Mouse (Mus musculus): ENCODE data around the gene Sdhaf2. TPM values are rescaled to one million over a fixed set of nuclear protein-coding genes. Genes with fewer than 3 reads are reported as not detected.

Sdhaf2 gene
- polyA plus RNA-seq (2014; fragmentation: Illumina TruSeq; extraction: RNeasy Lipid Tissue Mini Kit (QIAGEN cat#74804); ENCODE audit: low read depth, low replicate concordance): 31.7 TPM

GRCm38 (mm10) chr19:10525910-10526309, at the start of gene Sdhaf2:
Sdhaf2 (minus strand) TSS chr19:10526142.

GRCm38 (mm10) chr19:10555624-10556510, 29.9 kb upstream of the Sdhaf2 start, which contains the start of gene Tmem216:
Tmem216 (minus strand) TSS chr19:10556238.

GRCm38 (mm10) chr19:10525106-10525901, 638 bp downstream of the Sdhaf2 start, which contains the start of gene Cpsf7:
Cpsf7 (plus strand) TSS chr19:10525266.

GRCm38 (mm10) chr19:10482703-10483102, 43.2 kb downstream of the Sdhaf2 start, which contains the start of gene Ppp1r32:
Ppp1r32 (minus strand) TSS chr19:10482928.

GRCm38 (mm10) chr19:10456752-10457483, 69.0 kb downstream of the Sdhaf2 start, which contains the start of gene Lrrc10b:
Lrrc10b (minus strand) TSS chr19:10457473.

Other genes starting within 250 kb of the Sdhaf2 start
- gene Dagla, start 221.3 kb downstream of the Sdhaf2 start, polyA plus RNA-seq (2014; fragmentation: Illumina TruSeq; extraction: RNeasy Lipid Tissue Mini Kit (QIAGEN cat#74804); ENCODE audit: low read depth, low replicate concordance): 0.04 TPM
- gene Syt7, start 137.1 kb downstream of the Sdhaf2 start, polyA plus RNA-seq (2014; fragmentation: Illumina TruSeq; extraction: RNeasy Lipid Tissue Mini Kit (QIAGEN cat#74804); ENCODE audit: low read depth, low replicate concordance): 3.8 TPM
- 1.8 TPM for gene Lrrc10b, start 68.7 kb downstream of the Sdhaf2 start, polyA plus RNA-seq (2014; fragmentation: Illumina TruSeq; extraction: RNeasy Lipid Tissue Mini Kit (QIAGEN cat#74804); ENCODE audit: low read depth, low replicate concordance)
- 26.0 TPM for gene Ppp1r32, start 43.2 kb downstream of the Sdhaf2 start, polyA plus RNA-seq (2014; fragmentation: Illumina TruSeq; extraction: RNeasy Lipid Tissue Mini Kit (QIAGEN cat#74804); ENCODE audit: low read depth, low replicate concordance)
- 42.4 TPM for gene Cpsf7, start 876 bp downstream of the Sdhaf2 start, polyA plus RNA-seq (2014; fragmentation: Illumina TruSeq; extraction: RNeasy Lipid Tissue Mini Kit (QIAGEN cat#74804); ENCODE audit: low read depth, low replicate concordance)
- gene Tmem216, start 30.1 kb upstream of the Sdhaf2 start, polyA plus RNA-seq (2014; fragmentation: Illumina TruSeq; extraction: RNeasy Lipid Tissue Mini Kit (QIAGEN cat#74804); ENCODE audit: low read depth, low replicate concordance): 8.5 TPM
- 3.3 TPM for gene Cyb561a3, start 51.0 kb upstream of the Sdhaf2 start, polyA plus RNA-seq (2014; fragmentation: Illumina TruSeq; extraction: RNeasy Lipid Tissue Mini Kit (QIAGEN cat#74804); ENCODE audit: low read depth, low replicate concordance)
- 16.5 TPM for gene Tmem138, start 51.2 kb upstream of the Sdhaf2 start, polyA plus RNA-seq (2014; fragmentation: Illumina TruSeq; extraction: RNeasy Lipid Tissue Mini Kit (QIAGEN cat#74804); ENCODE audit: low read depth, low replicate concordance)
- 101 TPM for gene Ddb1, start 79.2 kb upstream of the Sdhaf2 start, polyA plus RNA-seq (2014; fragmentation: Illumina TruSeq; extraction: RNeasy Lipid Tissue Mini Kit (QIAGEN cat#74804); ENCODE audit: low read depth, low replicate concordance)
- 31.6 TPM for gene Tkfc, start 79.5 kb upstream of the Sdhaf2 start, polyA plus RNA-seq (2014; fragmentation: Illumina TruSeq; extraction: RNeasy Lipid Tissue Mini Kit (QIAGEN cat#74804); ENCODE audit: low read depth, low replicate concordance)
- gene Vwce, start 108.1 kb upstream of the Sdhaf2 start, polyA plus RNA-seq (2014; fragmentation: Illumina TruSeq; extraction: RNeasy Lipid Tissue Mini Kit (QIAGEN cat#74804); ENCODE audit: low read depth, low replicate concordance): 0.17 TPM
- not detected for gene Pga5, start 151.9 kb upstream of the Sdhaf2 start, polyA plus RNA-seq (2014; fragmentation: Illumina TruSeq; extraction: RNeasy Lipid Tissue Mini Kit (QIAGEN cat#74804); ENCODE audit: low read depth, low replicate concordance)
- gene Vps37c, start 162.6 kb upstream of the Sdhaf2 start, polyA plus RNA-seq (2014; fragmentation: Illumina TruSeq; extraction: RNeasy Lipid Tissue Mini Kit (QIAGEN cat#74804); ENCODE audit: low read depth, low replicate concordance): 3.4 TPM
- gene Cd5, start 212.9 kb upstream of the Sdhaf2 start, polyA plus RNA-seq (2014; fragmentation: Illumina TruSeq; extraction: RNeasy Lipid Tissue Mini Kit (QIAGEN cat#74804); ENCODE audit: low read depth, low replicate concordance): not detected

Measured in testis, adult 10 weeks (tissue).